Mouse (Mus musculus) NIH3T3 (cell line): ENCODE data around the gene Pcgf3.

Experiments
- DNase-seq: peaks from one replicate; pipeline ENCODE4 v3.0.0-alpha.2; 2012; ENCODE audit warnings: low read depth

Gene Pcgf3

DNA sequence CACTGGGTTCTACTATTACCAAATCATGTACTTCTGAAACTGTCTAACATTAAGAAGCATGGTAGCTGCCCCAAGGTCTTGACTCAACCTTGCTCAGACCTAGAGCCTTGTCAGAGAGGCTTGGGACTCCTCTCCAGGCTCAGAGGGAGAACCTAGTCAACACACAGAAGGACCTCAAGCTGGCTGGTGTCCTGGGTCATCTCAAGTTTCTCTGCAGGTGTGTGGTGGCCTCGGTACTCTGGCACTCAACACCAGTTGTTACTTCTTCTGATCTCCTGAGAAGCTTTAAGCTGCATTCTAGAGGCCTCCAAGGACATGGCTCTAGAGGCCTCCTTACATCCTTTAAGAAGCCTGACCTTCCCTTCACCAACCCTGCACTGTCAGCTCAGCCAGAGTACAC, 93.0 kb downstream of the Pcgf3 start:
- no peak for DNase-seq
